Mouse (Mus musculus): ENCODE results near the gene Stxbp5.

Stxbp5 gene

DNA sequence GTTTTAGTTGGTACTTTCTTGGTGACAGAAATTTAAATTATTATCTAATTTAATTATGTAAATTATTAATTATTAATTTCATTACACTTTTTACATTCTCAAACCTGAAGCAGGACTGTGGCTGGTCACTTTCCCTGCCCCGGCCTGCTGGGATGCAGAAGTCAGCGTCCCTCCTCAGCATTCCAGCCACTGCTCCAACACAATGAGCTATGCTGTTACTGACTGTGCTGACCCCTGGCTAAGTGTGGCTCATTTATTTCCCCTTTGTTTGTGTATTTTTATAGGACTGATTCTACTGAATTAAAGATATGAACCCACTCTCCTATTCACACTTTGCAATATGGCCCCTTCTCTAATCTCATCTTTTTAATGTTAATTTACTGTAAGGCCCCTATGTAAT lies 43.0 kb downstream of the Stxbp5 start:
- no peak for DNase-seq (ENCODE audit: extremely low spot score)

- no peak for DNase-seq (ENCODE audit: extremely low spot score)
Measured at GRCm38 (mm10) chr10:9856792-9857191, 44.1 kb downstream of the Stxbp5 start.

- DNase-seq (ENCODE audit: extremely low spot score) = no peak
Measured at GRCm38 (mm10) chr10:9846408-9846807, 54.5 kb downstream of the Stxbp5 start.

DNA sequence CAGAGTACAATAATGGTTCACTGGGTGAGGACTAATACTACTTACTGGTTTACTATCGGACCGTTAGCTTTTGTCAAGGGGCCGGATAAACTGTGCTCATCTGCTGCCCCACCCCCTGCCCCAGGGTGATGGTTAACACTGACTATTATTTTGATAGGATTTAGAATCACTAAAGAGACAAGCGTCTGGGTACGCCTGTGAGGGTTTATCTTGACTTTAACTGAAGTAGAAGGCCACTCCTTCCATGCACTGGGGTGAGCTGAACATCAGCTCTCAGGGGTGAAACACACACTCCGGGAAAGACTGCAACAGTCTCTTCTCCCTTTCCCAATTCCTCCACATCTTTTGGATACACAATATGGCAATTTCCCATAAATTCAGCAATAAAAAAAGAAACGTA lies 61.5 kb downstream of the Stxbp5 start:
- no peak for DNase-seq (ENCODE audit: extremely low spot score)

DNA sequence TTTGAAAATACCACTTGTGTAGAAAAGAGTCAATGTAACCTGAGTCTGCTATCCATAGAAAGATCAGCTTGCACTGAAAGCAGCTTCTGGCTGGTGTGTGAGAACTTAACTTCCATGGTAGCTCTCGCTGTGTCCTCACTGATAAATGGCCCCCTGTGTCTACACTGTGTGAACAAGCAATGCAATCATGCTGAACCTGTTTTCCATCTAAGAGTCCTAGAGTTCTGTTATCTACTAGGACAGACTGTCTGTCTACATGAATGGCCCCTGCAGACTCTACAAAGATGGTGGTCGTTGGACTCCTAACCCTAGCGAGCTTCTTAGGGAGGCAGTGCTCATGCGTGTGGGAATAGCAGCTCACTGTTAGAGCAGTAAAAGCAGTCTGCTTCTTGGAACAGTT lies 65.9 kb downstream of the Stxbp5 start:
- DNase-seq (ENCODE audit: extremely low spot score) = no peak

GRCm38 (mm10) chr10:9832937-9833336 lies 67.9 kb downstream of the Stxbp5 start:
- DNase-seq (ENCODE audit: extremely low spot score) = no peak

GRCm38 (mm10) chr10:9829744-9830143 lies 71.1 kb downstream of the Stxbp5 start:
- DNase-seq (ENCODE audit: extremely low spot score) = no peak

DNA sequence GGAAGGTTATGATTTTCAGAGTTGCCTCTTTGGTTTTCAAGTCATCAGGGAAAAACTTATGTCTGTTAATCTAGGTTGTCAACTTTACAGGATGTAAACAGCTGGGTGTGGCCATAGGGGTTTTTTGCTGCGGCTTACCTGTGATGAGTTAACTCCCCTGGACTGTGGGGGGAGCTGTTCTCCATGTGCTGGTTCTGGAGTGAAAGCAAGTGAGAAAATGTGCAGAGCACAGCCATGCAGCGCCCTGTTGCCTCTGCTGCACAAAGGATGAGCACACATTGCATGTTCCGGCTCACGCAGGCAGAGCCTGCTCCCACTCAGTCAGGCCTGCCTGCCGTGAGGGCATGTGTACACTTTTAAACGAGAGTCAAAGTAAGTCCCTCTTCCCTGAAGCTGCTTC lies 79.6 kb downstream of the Stxbp5 start:
- no peak for DNase-seq (ENCODE audit: extremely low spot score)

- DNase-seq (ENCODE audit: extremely low spot score) = no peak
Measured at GRCm38 (mm10) chr10:9818574-9818973, 82.3 kb downstream of the Stxbp5 start.

DNA sequence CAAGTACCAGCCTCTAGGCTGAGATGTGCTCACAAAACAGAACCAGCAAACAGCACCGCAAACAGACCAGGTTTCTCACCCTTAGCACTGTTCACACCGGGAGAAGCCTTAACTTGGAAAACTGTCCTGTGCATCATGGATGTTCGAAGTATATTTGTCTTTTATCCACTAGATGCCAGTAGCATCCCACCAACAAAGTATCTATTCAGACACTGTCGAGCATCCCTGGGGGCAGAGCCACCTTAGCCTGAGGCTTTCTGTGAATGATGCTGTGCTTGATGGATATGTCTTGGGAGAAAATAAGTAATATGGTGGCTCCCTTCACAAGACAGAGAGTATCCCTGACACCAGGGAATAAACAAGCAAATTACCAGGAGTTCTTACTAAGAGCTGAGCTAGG lies 87.0 kb downstream of the Stxbp5 start:
- no peak for DNase-seq (ENCODE audit: extremely low spot score)

GRCm38 (mm10) chr10:9807596-9807995 lies 93.3 kb downstream of the Stxbp5 start:
- DNase-seq (ENCODE audit: extremely low spot score) = no peak

- DNase-seq (ENCODE audit: extremely low spot score) = no peak
Measured at GRCm38 (mm10) chr10:9805341-9805740, 95.5 kb downstream of the Stxbp5 start.

DNA sequence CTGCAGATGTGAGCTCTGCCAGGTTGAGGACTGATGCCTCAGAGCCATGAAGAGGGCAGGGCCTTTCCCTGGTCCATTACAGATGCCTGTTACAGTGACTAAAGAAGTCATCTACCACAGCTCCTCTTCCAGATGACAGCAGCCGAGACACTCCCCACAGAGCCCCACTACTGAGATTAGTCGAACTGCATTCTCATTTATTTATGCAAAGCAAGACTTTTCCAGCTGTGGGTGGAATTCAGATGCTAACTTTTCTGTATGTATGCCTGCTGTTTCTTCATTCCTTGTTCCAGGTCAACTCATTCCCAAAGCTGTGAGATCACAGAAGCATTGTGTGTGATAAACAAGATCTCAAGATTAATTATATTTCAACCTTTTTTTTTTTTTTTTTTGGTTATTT lies 97.8 kb downstream of the Stxbp5 start:
- DNase-seq (ENCODE audit: extremely low spot score) = no peak

DNA sequence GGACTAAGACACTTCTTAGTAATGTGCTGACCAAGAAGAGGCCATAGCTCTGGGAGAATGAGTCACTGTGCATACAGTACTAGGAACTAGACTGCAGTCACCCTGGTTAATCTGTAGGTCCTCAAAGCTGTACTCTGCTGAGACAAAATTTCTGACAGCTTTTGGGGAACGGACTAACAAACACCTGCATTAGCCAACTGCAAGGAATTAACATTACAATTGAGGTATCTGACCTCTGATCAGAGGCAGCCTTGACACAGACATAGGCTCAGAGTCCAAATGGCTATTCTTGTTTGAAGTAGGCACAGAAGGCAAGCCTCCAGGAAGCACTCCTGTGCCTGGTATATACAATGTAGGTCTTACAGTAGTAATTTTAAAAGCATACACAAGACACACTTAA lies 99.3 kb downstream of the Stxbp5 start:
- DNase-seq (ENCODE audit: extremely low spot score) = no peak

GRCm38 (mm10) chr10:9799085-9799484 lies 101.8 kb downstream of the Stxbp5 start:
- no peak for DNase-seq (ENCODE audit: extremely low spot score)

DNA sequence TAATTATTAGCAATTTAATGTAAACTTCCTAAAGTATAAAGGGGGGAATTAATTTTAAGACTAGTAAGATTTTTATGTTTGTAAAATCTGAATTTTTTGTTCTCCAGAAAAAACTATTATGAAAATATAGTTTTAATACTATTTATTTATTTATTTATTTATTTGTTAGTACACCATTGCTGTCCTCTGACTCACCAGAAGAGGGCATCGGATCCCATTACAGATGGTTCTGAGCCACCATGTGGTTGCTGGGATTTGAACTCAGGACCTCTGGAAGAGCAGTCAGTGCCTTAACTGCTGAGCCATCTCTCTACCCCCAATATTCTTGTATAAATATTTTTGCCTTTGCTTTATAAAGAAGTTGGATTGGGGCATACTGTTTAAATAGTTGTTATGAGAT lies 104.5 kb downstream of the Stxbp5 start:
- DNase-seq (ENCODE audit: extremely low spot score) = no peak

GRCm38 (mm10) chr10:9794429-9794828 lies 106.5 kb downstream of the Stxbp5 start:
- DNase-seq (ENCODE audit: extremely low spot score) = no peak

DNA sequence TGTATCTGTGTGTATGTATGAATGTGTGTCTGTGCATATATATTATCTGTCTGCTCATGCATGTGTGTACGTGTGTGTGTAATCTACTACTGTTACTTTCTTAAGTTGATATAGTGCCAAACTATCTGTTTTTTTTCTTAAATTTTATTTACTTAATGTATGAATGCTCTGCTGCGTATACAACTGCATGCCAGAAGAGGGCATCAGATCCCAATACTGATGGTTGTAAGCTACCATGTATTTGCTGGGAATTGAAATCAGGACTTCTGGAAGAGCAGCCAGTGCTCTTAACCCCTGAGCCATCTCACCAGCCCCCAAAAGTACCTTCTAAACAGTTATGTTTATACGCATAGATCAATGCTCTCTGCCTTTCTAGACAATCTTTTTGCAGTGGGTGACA lies 109.9 kb downstream of the Stxbp5 start:
- DNase-seq (ENCODE audit: extremely low spot score) = no peak

GRCm38 (mm10) chr10:9786461-9786860 lies 114.4 kb downstream of the Stxbp5 start:
- DNase-seq (ENCODE audit: extremely low spot score) = no peak

DNA sequence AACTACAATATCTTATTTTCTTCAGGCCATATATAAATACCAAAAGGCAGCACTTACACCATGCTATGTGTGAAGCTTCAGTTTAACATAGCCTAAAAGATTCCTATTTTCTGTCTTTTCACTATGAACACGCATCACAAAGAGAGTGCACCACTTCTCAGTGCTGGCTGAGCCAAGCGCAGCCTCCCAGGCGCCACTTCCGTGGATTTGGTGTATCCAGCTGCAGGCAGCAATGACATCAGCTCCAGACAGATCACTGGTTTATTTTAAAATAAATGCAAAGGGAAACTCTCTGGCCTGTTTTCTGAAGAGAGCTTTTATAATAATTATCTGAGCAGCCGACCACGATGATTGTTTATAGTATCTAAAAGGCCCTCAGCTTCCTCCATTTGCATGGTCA lies 115.2 kb downstream of the Stxbp5 start:
- no peak for DNase-seq (ENCODE audit: extremely low spot score)

DNA sequence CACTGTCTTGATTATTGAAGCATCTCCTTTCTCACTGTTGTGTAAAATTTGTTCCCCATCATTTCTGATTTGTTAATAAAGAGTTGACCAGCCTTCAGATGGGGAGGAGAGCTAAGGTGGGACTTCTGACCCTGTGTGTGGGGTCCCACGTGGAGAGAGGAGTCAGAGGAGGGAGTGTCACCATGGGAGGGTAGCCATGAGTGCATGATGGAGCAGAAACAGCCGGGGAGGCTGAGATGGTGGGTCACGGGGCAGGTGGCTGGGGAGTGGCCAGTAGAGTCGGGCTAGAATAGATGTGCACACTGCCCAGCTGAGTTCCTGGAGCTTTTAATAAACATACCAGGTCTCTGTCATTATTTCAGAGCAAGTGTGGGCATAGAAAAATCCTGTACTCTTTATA lies 121.0 kb downstream of the Stxbp5 start:
- DNase-seq (ENCODE audit: extremely low spot score) = no peak

GRCm38 (mm10) chr10:9770261-9770660 lies 130.6 kb downstream of the Stxbp5 start:
- DNase-seq (ENCODE audit: extremely low spot score) = no peak

- no peak for DNase-seq (ENCODE audit: extremely low spot score)
Measured at GRCm38 (mm10) chr10:9763831-9764230, 137.0 kb downstream of the Stxbp5 start.

DNA sequence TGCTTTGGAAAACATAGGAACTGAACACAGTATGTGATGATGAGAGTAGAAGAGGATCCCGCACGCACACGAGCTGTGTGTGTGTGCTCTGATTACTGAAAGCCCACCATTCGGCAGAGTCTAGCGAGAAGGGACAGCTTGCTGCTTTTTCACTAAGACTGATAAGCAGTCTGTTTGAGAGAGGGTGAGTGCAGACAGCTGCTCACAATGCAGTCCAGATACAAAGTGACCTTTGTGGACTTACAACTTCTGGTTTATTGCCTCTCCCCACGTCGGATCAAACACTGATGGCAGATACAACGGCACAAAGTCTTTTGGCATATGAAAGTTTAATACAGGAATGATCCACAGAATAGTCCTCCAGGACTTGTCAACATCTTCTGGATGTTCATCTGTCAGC lies 140.6 kb downstream of the Stxbp5 start:
- no peak for DNase-seq (ENCODE audit: extremely low spot score)

GRCm38 (mm10) chr10:9756546-9756945 lies 144.3 kb downstream of the Stxbp5 start:
- DNase-seq (ENCODE audit: extremely low spot score) = no peak
